Mouse (Mus musculus) neural tube, embryonic 13.5 days (tissue): Measurements from ENCODE around the gene Cd81. TPM values are rescaled to one million over a fixed set of nuclear protein-coding genes. Genes with fewer than 3 reads are reported as not detected.

Experiments used
- ATAC-seq: fragments of 200-750 bp; cut with Nextera tagmentation; 2 replicates; pipeline ENCODE4 v1.8.0; 2017; ENCODE audit warnings: low read depth, mild to moderate bottlenecking, moderate TSS enrichment, moderate library complexity
- H3K27ac ChIP-seq: fragments of 300-500 bp; sonication (generic); replicated peaks from 2 replicates; pipeline ENCODE4 v1.5.1; 2015; ENCODE audit warnings: moderate library complexity, mild to moderate bottlenecking, inconsistent platforms
- H3K27me3 ChIP-seq: fragments of 300-500 bp; sonication (generic); 2 replicates; pipeline ENCODE4 v1.6.1; 2015; ENCODE audit warnings: mild to moderate bottlenecking, inconsistent platforms
- H3K36me3 ChIP-seq: fragments of 300-500 bp; sonication (generic); 2 replicates; pipeline ENCODE4 v1.6.1; 2015; ENCODE audit warnings: mild to moderate bottlenecking, inconsistent platforms
- H3K4me1 ChIP-seq: fragments of 300-500 bp; sonication (generic); replicated peaks from 2 replicates; pipeline ENCODE4 v1.6.1; 2015; ENCODE audit warnings: inconsistent platforms
- H3K4me2 ChIP-seq: fragments of 300-500 bp; sonication (generic); 2 replicates; pipeline ENCODE4 v1.6.1; 2015; ENCODE audit warnings: inconsistent platforms, mild to moderate bottlenecking, moderate library complexity
- H3K4me3 ChIP-seq: fragments of 300-500 bp; sonication (generic); 2 replicates; pipeline ENCODE4 v1.5.1; 2015; ENCODE audit warnings: mild to moderate bottlenecking, inconsistent platforms
- H3K9ac ChIP-seq: fragments of 300-500 bp; sonication (generic); 2 replicates; pipeline ENCODE4 v1.6.1; 2015; ENCODE audit warnings: moderate library complexity, mild to moderate bottlenecking, inconsistent platforms
- H3K9me3 ChIP-seq: fragments of 300-500 bp; sonication (generic); 2 replicates; pipeline ENCODE4 v1.6.1; 2016; ENCODE audit warnings: inconsistent platforms
- WGBS: fragments of 180-500 bp; shearing (Covaris S2); methylation state at CpG from one replicate; pipeline ENCODE4 v1.1.7; 2015; 5-methylcytosine and 5-hydroxymethylcytosine counted together
- polyA plus RNA-seq: library from polyadenylated mRNA; unstranded; fragments of >200 nt; fragmentation: Nextera tagmentation; extraction: Ambion mirVana; gene quantifications from 2 replicates; pipeline ENCODE4 v1.2.1, GENCODE M21; 2015

Gene Cd81
- polyA plus RNA-seq, 1 experiment from 2014 or later = 369 TPM

GRCm38 (mm10) chr7:143041138-143041822, 11.3 kb upstream of the Cd81 start:
- no peak for ATAC-seq

DNA sequence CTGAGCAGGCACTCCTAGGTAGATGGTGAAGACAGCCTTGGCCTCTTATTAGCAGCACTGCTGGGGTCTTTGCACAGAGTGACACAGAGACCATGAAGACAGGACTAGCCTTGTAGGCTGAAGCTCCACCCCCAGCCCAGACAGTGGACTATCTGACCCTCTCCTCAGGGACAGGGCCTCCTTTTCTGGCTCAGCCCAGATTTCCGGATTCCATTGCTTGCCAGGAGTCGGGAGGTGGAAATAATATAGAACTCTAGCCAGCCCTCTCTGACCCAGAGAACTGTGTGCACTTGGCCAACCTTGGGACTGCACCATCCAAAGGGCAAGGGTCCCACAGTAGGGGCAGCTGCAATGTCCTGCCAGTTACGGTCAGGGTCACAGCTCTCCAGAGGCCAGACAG, 10.4 kb upstream of the Cd81 start:
- H3K4me1 ChIP-seq = 0 out of 2 replicates have a peak, but pooled peaks cover 7% of the 10 kb centered on the region
- no peak for ATAC-seq
- peaks cover 5% of the 10 kb centered on the region; the same call in 1 of the 2 replicates for H3K36me3 ChIP-seq
- no peak overlapping the region for H3K9ac ChIP-seq
- H3K27me3 ChIP-seq = no peaks in the 10 kb centered on the region
- H3K9me3 ChIP-seq = no peaks in the 10 kb centered on the region
- WGBS = 72% methylated on average over 3 of the region's 3 CpGs
- H3K27ac ChIP-seq = peak overlapping the region; percentile 23; the same call in 1 of the 2 replicates
- H3K4me3 ChIP-seq = no peak overlapping the region
- H3K4me2 ChIP-seq = no peak overlapping the region

More at GRCm38 (mm10) chr7:143041138-143041822, 11.3 kb upstream of the Cd81 start:
- peaks cover 10% of the 10 kb centered on the region; the same call in 1 of the 2 replicates for H3K36me3 ChIP-seq
- H3K27ac ChIP-seq = 0 out of 2 replicates have a peak overlapping the region, but pooled peaks have one; percentile 9
- no peak overlapping the region for H3K4me3 ChIP-seq
- WGBS = 86% methylated on average over 3 of the region's 3 CpGs
- H3K27me3 ChIP-seq = no peaks in the 10 kb centered on the region
- 0 out of 2 replicates have a peak, but pooled peaks cover 7% of the 10 kb centered on the region for H3K4me1 ChIP-seq
- H3K9me3 ChIP-seq = no peaks in the 10 kb centered on the region
- no peak overlapping the region for H3K9ac ChIP-seq
- H3K4me2 ChIP-seq = no peak overlapping the region

DNA sequence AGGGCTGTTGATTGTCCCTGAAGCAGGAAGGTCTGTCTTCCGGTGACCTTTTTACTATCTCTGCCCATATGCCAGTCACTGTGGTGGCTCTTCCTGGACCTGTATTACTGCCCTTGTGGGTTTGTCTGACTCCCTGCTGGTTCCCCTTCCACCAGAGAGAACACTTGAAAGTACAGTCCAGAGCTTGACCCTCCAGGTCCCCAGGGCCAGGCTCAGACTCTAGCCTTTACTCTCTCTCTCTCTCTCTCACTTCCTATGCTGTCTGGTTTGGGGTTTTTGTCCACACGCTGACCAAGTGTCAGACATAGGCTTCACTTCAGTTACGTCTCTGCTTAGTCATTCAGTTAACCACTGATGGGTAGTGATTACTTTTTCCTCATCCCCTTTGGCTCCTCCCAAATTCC, 9.6 kb upstream of the Cd81 start:
- Histone ChIP-seq H3K4me2 (no peak overlapping the region), H3K27ac (0 out of 2 replicates have a peak overlapping the region, but pooled peaks have one; percentile 23), H3K36me3 (no peaks in the 10 kb centered on the region), H3K9me3 (no peaks in the 10 kb centered on the region), H3K4me3 (no peak overlapping the region), H3K4me1 (0 out of 2 replicates have a peak, but pooled peaks cover 7% of the 10 kb centered on the region), H3K9ac (no peak overlapping the region), H3K27me3 (no peaks in the 10 kb centered on the region)
- 75% methylated on average over 3 of the region's 3 CpGs for WGBS
- ATAC-seq = no peak

GRCm38 (mm10) chr7:143044049-143044825, 8.3 kb upstream of the Cd81 start:
- H3K9me3 ChIP-seq = no peaks in the 10 kb centered on the region
- 0 out of 2 replicates have a peak, but pooled peaks cover 7% of the 10 kb centered on the region for H3K4me1 ChIP-seq
- H3K27me3 ChIP-seq = no peaks in the 10 kb centered on the region
- H3K36me3 ChIP-seq = no peaks in the 10 kb centered on the region
- H3K4me2 ChIP-seq = no peak overlapping the region
- H3K4me3 ChIP-seq = no peak overlapping the region
- H3K9ac ChIP-seq = no peak overlapping the region
- ATAC-seq = no peak
- 88% methylated on average over 2 of the region's 2 CpGs for WGBS
- no peak overlapping the region for H3K27ac ChIP-seq

- no peaks in the 10 kb centered on the region for H3K27me3 ChIP-seq
- ATAC-seq = no peak
- 0 out of 2 replicates have a peak, but pooled peaks cover 7% of the 10 kb centered on the region for H3K4me1 ChIP-seq
- H3K4me2 ChIP-seq = no peak overlapping the region
- no peak overlapping the region for H3K4me3 ChIP-seq
- H3K27ac ChIP-seq = no peak overlapping the region
- H3K36me3 ChIP-seq = no peaks in the 10 kb centered on the region
- H3K9me3 ChIP-seq = no peaks in the 10 kb centered on the region
- no peak overlapping the region for H3K9ac ChIP-seq
These were observed 7.7 kb upstream of the Cd81 start for GRCm38 (mm10) chr7:143044826-143045206.

- Histone ChIP-seq H3K27me3 (no peaks in the 10 kb centered on the region), H3K4me2 (no peak overlapping the region), H3K4me3 (no peak overlapping the region), H3K27ac (no peak overlapping the region), H3K9me3 (no peaks in the 10 kb centered on the region), H3K9ac (no peak overlapping the region), H3K36me3 (no peaks in the 10 kb centered on the region), H3K4me1 (0 out of 2 replicates have a peak, but pooled peaks cover 7% of the 10 kb centered on the region)
- WGBS = 87% methylated on average over 7 of the region's 7 CpGs
- no peak for ATAC-seq
These were observed 6.2 kb upstream of the Cd81 start for GRCm38 (mm10) chr7:143046358-143046757.

- Histone ChIP-seq H3K9ac (no peak overlapping the region), H3K4me3 (no peak overlapping the region), H3K36me3 (no peaks in the 10 kb centered on the region), H3K4me1 (peaks cover 23% of the 10 kb centered on the region), H3K9me3 (no peaks in the 10 kb centered on the region), H3K4me2 (no peak overlapping the region), H3K27ac (no peak overlapping the region), H3K27me3 (no peaks in the 10 kb centered on the region)
- ATAC-seq = no peak
- whole genome bisulfite sequencing = 79% methylated on average over 3 of the region's 3 CpGs
These were observed 3.2 kb upstream of the Cd81 start for GRCm38 (mm10) chr7:143049331-143049730.

- Histone ChIP-seq H3K4me1 (peaks cover 31% of the 10 kb centered on the region), H3K4me3 (no peak overlapping the region), H3K27me3 (no peaks in the 10 kb centered on the region), H3K9ac (no peak overlapping the region), H3K4me2 (no peak overlapping the region), H3K27ac (no peak overlapping the region), H3K36me3 (no peaks in the 10 kb centered on the region), H3K9me3 (no peaks in the 10 kb centered on the region)
- WGBS = 98% methylated on average over 3 of the region's 3 CpGs
- ATAC-seq = no peak
These were observed 2.4 kb upstream of the Cd81 start for GRCm38 (mm10) chr7:143049841-143050816.

DNA sequence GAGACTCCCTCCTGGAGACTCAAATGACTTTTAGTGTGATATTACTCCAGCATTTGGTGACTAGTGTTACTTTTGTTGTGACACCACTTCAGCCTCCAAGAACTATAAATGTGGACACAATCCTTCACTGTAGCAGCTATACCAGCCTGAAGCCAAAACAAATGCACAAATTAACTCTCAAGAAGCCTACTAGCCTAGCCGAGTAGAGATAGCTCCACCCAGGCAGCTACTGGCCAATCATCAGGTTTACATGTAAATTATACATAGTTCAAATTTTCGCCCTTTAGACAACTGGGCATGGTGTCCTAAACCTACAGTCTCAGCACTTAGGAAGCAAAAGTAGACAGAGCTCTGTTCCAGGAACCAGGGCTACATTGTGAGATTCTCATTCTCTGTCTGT, 1.2 kb upstream of the Cd81 start:
- no peak overlapping the region for H3K4me3 ChIP-seq
- H3K9ac ChIP-seq = no peak overlapping the region
- H3K4me2 ChIP-seq = no peak overlapping the region
- no peak for ATAC-seq
- H3K27me3 ChIP-seq = no peaks in the 10 kb centered on the region
- peaks cover 43% of the 10 kb centered on the region for H3K4me1 ChIP-seq
- H3K9me3 ChIP-seq = no peaks in the 10 kb centered on the region
- H3K27ac ChIP-seq = no peak overlapping the region
- 75% methylated on average over 2 of the region's 2 CpGs for WGBS
- no peaks in the 10 kb centered on the region for H3K36me3 ChIP-seq

DNA sequence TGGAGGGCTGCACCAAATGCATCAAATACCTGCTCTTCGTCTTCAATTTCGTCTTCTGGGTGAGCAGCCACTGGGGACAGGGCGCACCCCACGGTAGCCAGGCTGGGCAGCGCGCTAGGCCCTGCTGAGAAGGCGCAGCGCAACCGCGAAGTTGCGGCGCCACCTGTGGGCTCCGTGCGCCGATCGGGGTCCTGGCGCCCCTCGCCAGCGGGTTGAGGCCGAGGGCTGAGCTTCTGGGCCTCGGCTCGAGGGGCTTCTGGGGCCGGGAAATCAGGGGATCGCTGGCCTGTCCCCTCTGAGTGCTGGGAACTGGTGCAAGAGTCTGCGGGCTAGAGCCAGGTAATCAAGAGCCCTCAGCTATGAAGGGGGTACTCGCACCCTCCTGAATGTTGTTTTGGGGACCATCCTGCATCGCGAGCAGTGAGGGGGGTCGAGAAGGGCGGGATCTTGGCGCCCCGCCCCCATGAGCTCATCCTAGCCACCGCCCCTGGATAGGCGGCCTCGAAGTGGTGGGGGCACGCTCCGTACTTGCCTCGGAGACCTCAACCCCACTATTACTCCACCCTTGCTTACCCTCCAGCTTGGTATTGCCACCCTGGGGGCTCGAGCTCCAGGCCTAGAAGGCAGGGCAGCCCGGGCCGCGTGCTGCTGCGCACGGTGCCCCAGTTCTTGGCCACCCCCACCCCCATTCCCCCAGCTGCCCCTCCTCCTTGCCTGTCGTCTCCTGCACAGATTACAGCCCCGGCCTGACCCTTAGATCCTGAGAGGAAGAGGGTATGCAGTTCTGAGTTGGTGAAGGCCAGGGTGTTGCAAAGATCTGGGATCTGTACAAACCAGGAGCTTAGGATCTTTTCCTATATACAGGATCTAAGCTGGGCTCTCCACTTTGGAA, 715 bp downstream of the Cd81 start:
- peak; percentile 79 for ATAC-seq
- Histone ChIP-seq H3K4me3 (peak overlapping the region; percentile 96), H3K27me3 (no peaks in the 10 kb centered on the region), H3K4me1 (peaks cover 62% of the 10 kb centered on the region), H3K27ac (peak overlapping the region; percentile 89), H3K9ac (peak overlapping the region; percentile 97), H3K4me2 (peak overlapping the region; percentile 86), H3K36me3 (no peaks in the 10 kb centered on the region), H3K9me3 (no peaks in the 10 kb centered on the region)
- WGBS = under 1% methylated on average over 37 of the region's 46 CpGs
